10 mouse cellular contexts compared by ENCODE assay signal in the genomic region with DNA sequence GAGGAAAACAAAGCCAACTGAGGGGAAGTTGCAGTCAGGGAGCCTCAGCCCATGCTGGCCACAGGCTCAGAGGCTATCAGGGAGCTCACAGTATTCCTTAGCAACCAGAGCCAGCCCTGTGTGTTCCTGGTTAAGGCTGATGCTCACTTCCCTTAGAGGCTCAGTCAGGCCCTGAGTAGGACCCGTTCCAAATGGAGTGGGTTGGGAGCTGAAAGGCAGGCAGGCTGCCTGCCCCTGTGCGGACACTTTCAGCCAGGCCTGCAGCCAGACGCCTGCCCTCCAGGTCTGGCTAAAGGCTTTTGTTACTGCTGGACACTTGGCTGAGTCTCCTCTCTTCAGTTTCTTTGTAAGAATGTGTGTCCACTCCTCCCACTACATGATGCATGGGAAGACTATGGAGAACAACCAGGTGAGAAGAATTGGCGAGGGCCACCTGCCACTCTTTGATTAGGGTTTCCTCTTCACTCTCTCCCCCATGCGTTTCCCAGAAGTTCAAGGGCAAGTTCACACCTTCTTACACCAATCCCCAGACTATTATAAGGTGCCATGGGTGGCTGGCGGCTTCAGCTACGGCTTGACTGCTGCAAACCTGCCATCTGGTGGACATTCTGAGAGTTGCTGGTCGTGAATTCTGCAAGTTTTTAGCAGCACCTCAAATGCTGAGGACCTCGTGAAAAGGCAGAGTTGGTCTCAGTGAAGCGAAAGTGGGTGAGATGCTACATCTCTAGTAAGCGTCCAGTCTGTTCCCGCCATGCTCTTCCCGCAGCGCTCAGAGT. TPM values are rescaled to one million over a fixed set of nuclear protein-coding genes. Genes with fewer than 3 reads are reported as not detected.
DNase-seq lines count a peak whose midpoint lies in the region; ATAC-seq and TF ChIP-seq lines count a peak whose summit lies in the region.
"Had no signal": no experiment of that assay in that cellular context is flagged by ENCODE, and none has a peak within 500 bp of the region (broad histone marks: within the 10 kb centered on the region; RNA-seq: fewer than 3 reads in every experiment).

No protein-coding gene starts in this region.

- peak; percentile 81 for TF ChIP-seq CTCF in Patski (IDR thresholded peaks at IDR 0.05)

- H3K4me2 ChIP-seq in limb, embryonic 11.5 days (ENCODE audit: low read depth, severe bottlenecking): no peak overlapping the region
- H3K4me2 ChIP-seq: embryonic facial prominence, embryonic 13.5 days had no signal

- H3K27ac ChIP-seq in limb, embryonic 11.5 days (replicated peaks; ENCODE audit: low read depth, low read length): no peak overlapping the region
- H3K27ac ChIP-seq: embryonic facial prominence, embryonic 13.5 days had no signal

- no peaks in the 10 kb centered on the region for H3K4me1 ChIP-seq in limb, embryonic 11.5 days (ENCODE audit: control insufficient read depth, insufficient read depth, low read length)
- H3K4me1 ChIP-seq: embryonic facial prominence, embryonic 13.5 days had no signal

- H3K36me3 ChIP-seq in limb, embryonic 11.5 days (ENCODE audit: control insufficient read depth, insufficient read depth, low read length): no peaks in the 10 kb centered on the region
- H3K36me3 ChIP-seq: embryonic facial prominence, embryonic 13.5 days had no signal

- H3K9me3 ChIP-seq in limb, embryonic 11.5 days (ENCODE audit: control insufficient read depth, low read length): no peaks in the 10 kb centered on the region
- H3K9me3 ChIP-seq: embryonic facial prominence, embryonic 13.5 days had no signal

- no peak for ATAC-seq in Patski
- peak; percentile 60 for ATAC-seq in inflammation-experienced regulatory T-cells, adult 6 months
- no peak for ATAC-seq in limb, embryonic 11.5 days (ENCODE audit: insufficient number of reproducible peaks, low FRiP score, low TSS enrichment, low read depth)

- no peak overlapping the region for H3K9ac ChIP-seq in limb, embryonic 11.5 days (ENCODE audit: low read length)
- H3K9ac ChIP-seq: embryonic facial prominence, embryonic 13.5 days had no signal

- H3K27me3 ChIP-seq in Patski: peaks cover 5% of the 10 kb centered on the region
- H3K27me3 ChIP-seq in limb, embryonic 11.5 days (ENCODE audit: control insufficient read depth, insufficient read depth, low read length): no peaks in the 10 kb centered on the region
- H3K27me3 ChIP-seq: embryonic facial prominence, embryonic 13.5 days had no signal

- CTCF ChIA-PET in Patski (lab: Charles Lee): interaction anchor here (1.6 kb wide), 1 partner anchor 235 kb away, joined by 3 read pairs; no protein-coding TSS in a partner anchor

- in situ Hi-C loops in Patski (cut with MboI; ENCODE audit: low pct_unique_long_range_greater_than_20kb): no loop called here

- H3K4me3 ChIP-seq in limb, embryonic 11.5 days (ENCODE audit: low read depth, low read length): no peak overlapping the region
- H3K4me3 ChIP-seq: embryonic facial prominence, embryonic 13.5 days had no signal

- POLR2A ChIA-PET in Patski (lab: Charles Lee): interaction anchor here (0.5 kb wide), 1 partner anchor 371 kb away, joined by 3 read pairs; no protein-coding TSS in a partner anchor

- peak; percentile 64 for DNase-seq in 3134 (ENCODE audit: extremely low read depth, insufficient read length, low spot score)
- no peak for DNase-seq in Patski (ENCODE audit: low read depth, low spot score)
- DNase-seq in cerebellum, postnatal 36 days: peak; percentile 63 to 72
- DNase-seq in gastrocnemius, postnatal 10 days: peak; percentile 66
- peak; percentile 85 for DNase-seq in limb, embryonic 11.5 days (ENCODE audit: low spot score)
- DNase-seq in neural tube, embryonic 10.5 days (ENCODE audit: extremely low spot score, low spot score): peak; percentile 77
- DNase-seq in thymus, adult 18-20 months: peak; percentile 4 to 11

- 21% methylated on average over 14 of the region's 14 CpGs for WGBS in limb, embryonic 11.5 days

RNA-seq across cellular contexts. Expression of gene Olfr155, which starts 9.6 kb away (rescaled TPM):
- polyA plus RNA-seq in Patski (2021): not detected
- total RNA-seq in gastrocnemius, postnatal 10 days (2021): not detected
- polyA plus RNA-seq in inflammation-experienced regulatory T-cells, adult 6 months (2017; shearing (Covaris generic)): not detected
- polyA plus RNA-seq in limb, embryonic 11.5 days (2014; fragmentation: Nextera tagmentation; extraction: Ambion mirVana): not detected in 2 replicates
- polyA plus RNA-seq: embryonic facial prominence, embryonic 13.5 days; stomach, embryonic 14.5 days had no signal

RNA-seq across cellular contexts. Expression of gene Reck, which starts 14.4 kb away (rescaled TPM):
- polyA plus RNA-seq in Patski (2021): 3.5 TPM
- total RNA-seq in gastrocnemius, postnatal 10 days (2021): 10 to 100 TPM; 13.6 to 15.5 TPM
- polyA plus RNA-seq in inflammation-experienced regulatory T-cells, adult 6 months (2017; shearing (Covaris generic)): 1 to 10 TPM; 3.6 to 6.3 (median 5.3) TPM
- polyA plus RNA-seq in limb, embryonic 11.5 days (2014; fragmentation: Nextera tagmentation; extraction: Ambion mirVana): 25.7 and 26.1 TPM in 2 replicates

RNA-seq across cellular contexts. Expression of gene Olfr157, which starts 20.9 kb away (rescaled TPM):
- not detected for polyA plus RNA-seq in Patski (2021)
- not detected for total RNA-seq in gastrocnemius, postnatal 10 days (2021)
- polyA plus RNA-seq in inflammation-experienced regulatory T-cells, adult 6 months (2017; shearing (Covaris generic)): under 1 TPM; 0.28 to 0.86 (median 0.56) TPM
- not detected in 2 replicates for polyA plus RNA-seq in limb, embryonic 11.5 days (2014; fragmentation: Nextera tagmentation; extraction: Ambion mirVana)
- polyA plus RNA-seq: embryonic facial prominence, embryonic 13.5 days; stomach, embryonic 14.5 days had no signal

RNA-seq across cellular contexts. Expression of gene Olfr156, which starts 37.2 kb away (rescaled TPM):
- not detected for polyA plus RNA-seq in Patski (2021)
- not detected for total RNA-seq in gastrocnemius, postnatal 10 days (2021)
- polyA plus RNA-seq in inflammation-experienced regulatory T-cells, adult 6 months (2017; shearing (Covaris generic)): not detected
- polyA plus RNA-seq in limb, embryonic 11.5 days (2014; fragmentation: Nextera tagmentation; extraction: Ambion mirVana): 0.16 and 0.34 TPM in 2 replicates
- polyA plus RNA-seq: embryonic facial prominence, embryonic 13.5 days; stomach, embryonic 14.5 days had no signal
